Comparison of ENCODE assay signal across 16 mouse cellular contexts in genomic region chr5:18472114-18472513, GRCm38 (mm10).
DNase-seq lines count a peak whose midpoint lies in the region; ATAC-seq and TF ChIP-seq lines count a peak whose summit lies in the region.
"Had no signal": no experiment of that assay in that cellular context is flagged by ENCODE, and none has a peak within 500 bp of the region (broad histone marks: within the 10 kb centered on the region; RNA-seq: fewer than 3 reads in every experiment).

No protein-coding gene starts in this region.

- no peak for ATAC-seq in lung, embryonic 14.5 days (ENCODE audit: insufficient read depth)
- ATAC-seq: activated CD4-positive, CD25-positive, alpha-beta regulatory T cell, adult 4 months; forebrain, embryonic 16.5 days had no signal

- no peak for DNase-seq in heart, adult 2 months
- DNase-seq in heart, adult 8-10 months (ENCODE audit: low spot score), result no peak
- DNase-seq in lung, embryonic 14.5 days, result peak; percentile 48
- DNase-seq in lung, postnatal 36 days, result no peak
- DNase-seq in Muller cell, postnatal 12 days (ENCODE audit: inconsistent ontology term), result peak; percentile 17
- DNase-seq in retina, embryonic 14.5 days (ENCODE audit: low spot score), result peak; percentile 68
- DNase-seq in thymus, postnatal 36 days, result no peak
- no peak for DNase-seq in frontal cortex, adult 2 months (ENCODE audit: extremely low spot score in 1 of 2, low spot score in 1 of 2)
- DNase-seq: cerebellum, adult 18-20 months; gastrocnemius, postnatal 36 days; heart, postnatal 36 days; kidney, adult 11 months had no signal

- H3K4me2 ChIP-seq in lung, embryonic 14.5 days, result no peak overlapping the region
- H3K4me2 ChIP-seq: embryonic facial prominence, embryonic 12.5 days; liver, embryonic 15.5 days had no signal

- H3K36me3 ChIP-seq in heart, adult 2 months (ENCODE audit: control insufficient read depth, insufficient read depth, low read length), result no peaks in the 10 kb centered on the region
- no peaks in the 10 kb centered on the region for H3K36me3 ChIP-seq in lung, embryonic 14.5 days (ENCODE audit: insufficient read depth)
- H3K36me3 ChIP-seq: embryonic facial prominence, embryonic 12.5 days; liver, embryonic 15.5 days had no signal

- TF ChIP-seq CTCF in heart, adult 2 months (IDR thresholded peaks at IDR 0.05), result peak; percentile 58
- TF ChIP-seq CTCF in lung, embryonic 14.5 days (IDR thresholded peaks at IDR 0.05; ENCODE audit: low read depth), result peak; percentile 24

- intact Hi-C loops in heart, adult 2 months (cut with DNase I), result loop anchor here (5.0 kb wide), 1 partner anchor 925 kb away; no protein-coding TSS in a partner anchor

- no peak for TF ChIP-seq POLR2A in heart, adult 2 months (IDR thresholded peaks at IDR 0.05; ENCODE audit: insufficient read depth, low read depth, low read length)

- H3K9me3 ChIP-seq in lung, embryonic 14.5 days (ENCODE audit: low read depth, low read length), result no peaks in the 10 kb centered on the region
- H3K9me3 ChIP-seq: embryonic facial prominence, embryonic 12.5 days; liver, embryonic 15.5 days had no signal

- H3K4me3 ChIP-seq in heart, adult 2 months, result no peak overlapping the region
- H3K4me3 ChIP-seq in lung, embryonic 14.5 days (ENCODE audit: low read depth, low read length), result no peak overlapping the region
- H3K4me3 ChIP-seq: embryonic facial prominence, embryonic 12.5 days; liver, embryonic 15.5 days had no signal

- no peak overlapping the region for H3K9ac ChIP-seq in heart, adult 2 months (ENCODE audit: low read depth, low read length)
- H3K9ac ChIP-seq in lung, embryonic 14.5 days, result no peak overlapping the region
- H3K9ac ChIP-seq: embryonic facial prominence, embryonic 12.5 days; liver, embryonic 15.5 days had no signal

- no peak overlapping the region for H3K27ac ChIP-seq in heart, adult 2 months
- H3K27ac ChIP-seq in lung, embryonic 14.5 days (ENCODE audit: low read depth), result no peak overlapping the region
- H3K27ac ChIP-seq: embryonic facial prominence, embryonic 12.5 days; liver, embryonic 15.5 days had no signal

- H3K4me1 ChIP-seq in heart, adult 2 months (ENCODE audit: control insufficient read depth, insufficient read depth, low read length), result no peaks in the 10 kb centered on the region
- H3K4me1 ChIP-seq in lung, embryonic 14.5 days (ENCODE audit: insufficient read depth), result no peaks in the 10 kb centered on the region
- H3K4me1 ChIP-seq: embryonic facial prominence, embryonic 12.5 days; liver, embryonic 15.5 days had no signal

- no peaks in the 10 kb centered on the region for H3K27me3 ChIP-seq in heart, adult 2 months (ENCODE audit: control insufficient read depth, insufficient read depth, low read length)
- H3K27me3 ChIP-seq in lung, embryonic 14.5 days (ENCODE audit: insufficient read depth, low read length), result no peaks in the 10 kb centered on the region
- H3K27me3 ChIP-seq: embryonic facial prominence, embryonic 12.5 days; liver, embryonic 15.5 days had no signal

- no peak for TF ChIP-seq EP300 in heart, adult 2 months (IDR thresholded peaks at IDR 0.05; ENCODE audit: insufficient read depth, low read depth, low read length)

- no peaks in the 10 kb centered on the region for H3K79me2 ChIP-seq in heart, adult 2 months (replicated peaks; ENCODE audit: control insufficient read depth, insufficient read depth, low read length)

Comparison
In these comparisons a context has a peak if more than half of its experiments do, and no peak if none do; other contexts are left out.
1. DNase-seq: peak in lung, embryonic 14.5 days (single experiment), Muller cell, postnatal 12 days (single experiment) and retina, embryonic 14.5 days (single experiment); none in heart, adult 2 months (0 of 2), heart, adult 8-10 months (single experiment), lung, postnatal 36 days (single experiment), thymus, postnatal 36 days (0 of 2) and frontal cortex, adult 2 months (0 of 2).